Mouse (Mus musculus): Measurements from ENCODE around the gene Ccdc18. TPM values are rescaled to one million over a fixed set of nuclear protein-coding genes. Genes with fewer than 3 reads are reported as not detected.
"Not testable (repeated sequence)": the region's sequence is repeated elsewhere in the genome, so short reads cannot be mapped to it uniquely, and the experiment has no call there.

Gene Ccdc18
- total RNA-seq, 2 experiments from 2014 or later: 0.07 to 0.36 TPM

DNA sequence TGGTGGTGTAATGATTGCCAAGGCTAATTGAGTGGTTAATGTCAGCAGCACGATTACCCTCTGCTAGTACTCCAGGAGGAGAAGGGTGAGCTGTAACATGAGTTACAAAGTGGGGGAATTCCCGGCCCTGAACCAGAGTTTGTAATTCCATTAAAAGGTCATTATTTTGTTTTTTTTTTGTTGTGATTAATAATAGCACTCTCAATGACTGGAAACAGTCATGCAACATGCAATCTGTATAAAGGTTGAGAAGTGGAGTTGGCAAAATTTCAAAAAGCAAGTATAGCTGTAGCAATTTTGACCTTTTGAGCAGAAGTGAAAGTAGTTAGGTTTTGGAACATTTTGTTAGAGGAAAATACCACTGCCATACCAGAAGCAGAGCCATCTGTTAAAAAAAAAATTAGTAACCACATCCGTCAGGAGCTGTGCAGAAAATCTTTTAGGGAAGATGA is 113.7 kb downstream of the Ccdc18 start:
- intact Hi-C loops (cut with DNase I): no loop called here
- no peak for DNase-seq

DNA sequence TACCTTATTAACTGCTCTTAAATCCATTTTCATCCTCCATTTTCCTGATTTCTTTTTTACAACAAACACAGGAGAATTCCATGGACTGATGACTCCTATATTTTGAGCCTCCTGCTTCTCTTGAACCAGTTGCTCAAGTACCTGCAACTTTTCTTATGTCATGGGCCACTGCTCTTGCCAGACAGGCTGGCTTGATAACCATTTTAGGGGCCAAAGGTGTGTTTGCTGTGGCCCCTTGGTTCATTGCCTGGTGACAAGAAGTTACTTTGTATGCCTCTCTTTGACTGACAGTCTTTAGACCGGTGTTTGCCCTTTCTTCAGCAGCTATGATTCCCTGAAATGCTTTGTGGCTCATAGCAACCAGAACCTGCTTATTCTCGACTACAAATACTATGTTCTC is 117.4 kb downstream of the Ccdc18 start:
- intact Hi-C loops (cut with DNase I): no loop called here
- DNase-seq: no peak

DNA sequence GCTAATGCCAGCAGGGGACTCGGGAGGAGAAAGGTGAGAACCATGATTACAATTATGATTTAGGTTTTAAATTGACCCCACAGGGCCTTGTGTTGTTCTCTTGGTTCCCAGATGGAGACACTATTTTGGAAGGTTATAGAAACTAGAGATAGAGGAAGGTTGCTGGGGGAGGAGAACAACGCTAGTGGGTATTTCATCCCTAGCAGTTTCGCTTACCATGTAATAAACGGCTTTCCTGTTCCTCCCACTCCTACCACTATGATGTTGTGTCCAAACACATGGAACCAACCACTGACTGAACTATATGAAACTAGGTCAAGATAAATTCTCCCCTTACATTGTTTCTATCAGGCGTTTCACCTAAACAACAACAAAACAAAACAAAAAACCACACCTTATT is 122.6 kb downstream of the Ccdc18 start:
- intact Hi-C loops (cut with DNase I): no loop called here
- no peak for DNase-seq

DNA sequence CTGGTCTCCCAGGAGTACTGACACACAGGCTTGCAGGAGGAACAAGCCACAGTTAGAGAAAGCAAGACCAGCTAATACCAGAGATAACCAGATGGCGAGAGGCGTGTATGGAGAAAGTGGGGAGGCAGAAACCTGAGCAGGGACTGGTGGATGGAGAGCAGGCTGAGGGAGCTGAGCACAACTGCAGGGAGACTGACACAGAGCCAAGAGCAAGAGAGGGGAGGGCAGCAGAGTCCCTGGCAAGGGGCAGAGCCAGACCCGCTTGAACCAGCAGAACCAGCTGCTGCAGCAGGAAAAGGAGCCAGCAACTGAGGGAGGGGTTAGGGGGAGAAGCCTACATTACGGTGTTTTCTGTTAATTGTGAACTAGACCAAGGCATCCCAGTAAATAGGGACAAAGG is 130.0 kb downstream of the Ccdc18 start:
- intact Hi-C loops (cut with DNase I): loop anchor here (5.0 kb wide), 1 partner anchor 225 kb away; no protein-coding TSS in a partner anchor
- no peak for DNase-seq

DNA sequence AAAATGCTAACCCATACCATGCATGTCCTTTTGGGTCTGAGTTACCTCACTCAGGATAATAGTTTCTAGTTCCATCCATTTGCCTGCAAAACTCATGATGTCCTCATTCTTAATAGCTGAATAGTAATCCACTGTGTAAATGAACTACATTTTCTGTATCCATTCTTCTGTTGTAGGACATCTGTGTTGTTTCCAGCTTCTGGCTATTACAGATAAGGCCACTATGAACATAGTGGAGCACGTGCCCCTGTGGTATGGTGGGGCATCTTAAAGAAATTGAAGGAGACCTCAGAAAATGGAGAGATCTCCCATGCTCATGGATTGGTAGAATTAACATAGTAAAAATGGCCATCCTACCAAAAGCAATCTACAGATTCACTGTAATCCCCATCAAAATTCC is 131.1 kb downstream of the Ccdc18 start:
- intact Hi-C loops (cut with DNase I): loop anchor here (5.0 kb wide), 1 partner anchor 226 kb away; no protein-coding TSS in a partner anchor
- not testable (repeated sequence) for DNase-seq

DNA sequence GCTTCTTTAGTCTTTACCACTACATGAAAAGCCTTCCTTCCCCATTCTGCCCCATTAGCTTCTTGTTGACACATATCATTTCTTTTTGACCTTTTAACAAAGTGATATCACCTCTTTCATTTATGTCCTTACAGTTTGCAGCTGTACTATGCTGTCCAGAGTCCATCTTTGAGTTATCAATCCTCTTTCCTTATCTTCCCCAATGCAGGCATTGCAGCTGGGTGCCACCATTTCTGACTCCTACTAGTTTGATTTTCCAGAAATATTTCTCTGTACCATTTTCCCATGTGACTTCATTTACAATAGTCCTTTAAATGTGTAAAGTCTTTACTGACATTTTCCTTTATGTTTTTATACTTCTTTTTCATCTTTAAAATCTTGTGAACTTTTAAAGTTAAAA is 134.3 kb downstream of the Ccdc18 start:
- no peak for DNase-seq
- intact Hi-C loops (cut with DNase I): loop anchor here (5.0 kb wide), 2 partner anchors 135 to 165 kb away; partner anchors contain the start of genes Atp5k, Ccdc18 and Tmed5

DNA sequence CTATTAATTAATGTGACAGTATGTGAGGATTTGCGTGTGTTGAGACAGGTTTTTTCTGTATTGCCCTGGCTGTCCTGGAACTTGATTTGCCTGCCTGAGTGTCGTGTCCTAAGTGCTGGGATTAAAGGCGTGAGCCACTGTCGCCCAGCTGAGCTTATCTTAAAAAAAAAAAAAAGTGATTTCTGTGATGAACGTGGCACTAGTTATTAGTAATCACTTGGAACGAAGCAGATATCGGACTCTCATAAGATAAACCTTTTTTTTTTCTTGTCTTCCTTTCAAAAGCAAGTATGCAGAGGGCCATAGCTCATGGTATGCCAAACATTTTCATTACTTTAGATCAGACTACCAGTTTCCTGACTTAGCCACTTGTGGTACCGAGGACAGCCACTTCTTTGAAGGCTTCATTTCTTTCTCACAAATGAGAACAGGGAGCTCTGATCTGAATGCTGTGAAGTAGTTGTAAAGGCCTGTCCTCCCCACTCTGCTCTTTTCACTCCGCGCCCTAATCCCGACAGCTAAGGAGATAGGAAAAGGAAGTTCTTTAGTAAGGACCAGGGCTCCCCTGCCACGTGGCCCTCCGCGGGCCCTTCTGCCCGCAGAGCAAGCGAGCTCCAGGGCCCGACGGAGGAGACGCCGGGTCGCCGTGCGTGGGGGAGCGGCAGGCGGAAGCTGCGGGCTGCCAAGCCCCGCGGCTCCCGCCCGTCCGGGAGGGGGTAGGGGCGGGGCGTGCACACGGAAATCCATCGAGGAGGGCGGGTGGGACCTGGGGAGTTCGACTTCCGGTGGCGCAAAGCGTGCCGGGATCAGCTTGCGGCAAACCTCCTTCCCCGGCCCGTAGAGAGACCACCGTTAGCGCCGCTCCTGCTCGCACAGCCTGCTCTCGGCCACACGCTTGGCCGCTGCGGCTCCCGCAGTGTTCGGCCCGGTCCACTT is 135.7 kb downstream of the Ccdc18 start, which contains the start of gene Dr1:
Gene Dr1 (plus strand): TSS at position 771 of the 936 bp plus-strand sequence.
- intact Hi-C loops (cut with DNase I): loop anchor here (2.0 to 5.0 kb wide), 3 partner anchors 44 to 164 kb away; partner anchors contain the start of genes Atp5k, Ccdc18, Pigg and Tmed5

DNA sequence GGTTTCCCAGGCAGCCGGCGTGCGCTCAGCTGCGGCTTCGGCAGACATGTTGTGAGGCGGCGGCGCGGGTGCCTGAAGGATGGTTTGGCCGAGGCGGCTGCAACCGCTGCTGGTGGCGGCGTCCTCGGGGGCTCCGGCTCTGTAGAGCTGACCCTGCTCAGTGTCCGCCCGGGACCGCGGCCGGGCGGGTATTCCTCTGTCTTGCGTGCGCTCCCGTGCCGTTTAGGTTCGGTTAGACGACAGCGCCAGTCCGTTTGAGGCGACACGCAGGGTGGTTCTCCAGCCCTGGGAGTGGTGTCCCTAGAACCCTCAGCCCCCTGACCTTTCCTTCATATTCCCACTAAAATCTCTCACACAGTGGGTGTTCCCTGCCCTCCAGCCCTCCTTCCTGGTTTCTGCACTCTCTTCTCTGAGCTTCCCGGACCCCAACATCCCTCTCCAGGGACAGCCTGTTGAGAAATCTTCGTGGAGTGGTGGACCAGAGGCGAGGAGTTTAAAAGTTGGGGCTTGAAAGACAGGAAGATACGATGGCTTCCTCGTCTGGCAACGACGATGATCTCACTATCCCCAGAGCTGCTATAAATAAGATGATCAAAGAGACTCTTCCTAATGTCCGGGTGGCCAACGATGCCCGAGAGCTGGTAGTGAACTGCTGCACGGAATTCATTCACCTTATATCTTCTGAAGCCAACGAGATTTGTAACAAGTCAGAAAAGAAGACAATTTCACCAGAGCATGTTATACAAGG is 136.6 kb downstream of the Ccdc18 start:
- peak in 1 of 2 experiments; percentile 16 for DNase-seq
- intact Hi-C loops (cut with DNase I): loop anchor here (2.0 to 5.0 kb wide), 3 partner anchors 44 to 163 kb away; partner anchors contain the start of genes Atp5k, Ccdc18, Pigg and Tmed5

More for the DNA sequence above, 135.7 kb downstream of the Ccdc18 start, which contains the start of gene Dr1:
- DNase-seq: peak; percentile 73 to 86

DNA sequence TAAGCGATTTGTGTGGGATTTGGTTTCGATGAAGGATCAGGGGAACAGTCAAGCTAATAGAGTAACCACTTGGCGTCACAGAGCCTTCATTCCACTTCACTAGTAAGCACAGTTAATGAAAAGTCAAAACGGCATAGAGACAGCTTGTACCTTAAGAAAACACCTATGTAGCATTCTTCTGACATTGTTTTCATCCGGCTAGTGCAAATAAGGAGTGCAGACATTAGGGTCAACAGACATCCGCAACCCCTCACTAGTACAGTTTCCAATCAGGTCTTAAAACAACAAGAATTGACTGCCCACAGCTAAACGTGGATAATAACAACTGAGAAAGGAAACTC is 137.1 kb downstream of the Ccdc18 start:
- intact Hi-C loops (cut with DNase I): loop anchor here (2.0 to 5.0 kb wide), 3 partner anchors 43 to 163 kb away; partner anchors contain the start of genes Atp5k, Ccdc18, Pigg and Tmed5
- no peak for DNase-seq

DNA sequence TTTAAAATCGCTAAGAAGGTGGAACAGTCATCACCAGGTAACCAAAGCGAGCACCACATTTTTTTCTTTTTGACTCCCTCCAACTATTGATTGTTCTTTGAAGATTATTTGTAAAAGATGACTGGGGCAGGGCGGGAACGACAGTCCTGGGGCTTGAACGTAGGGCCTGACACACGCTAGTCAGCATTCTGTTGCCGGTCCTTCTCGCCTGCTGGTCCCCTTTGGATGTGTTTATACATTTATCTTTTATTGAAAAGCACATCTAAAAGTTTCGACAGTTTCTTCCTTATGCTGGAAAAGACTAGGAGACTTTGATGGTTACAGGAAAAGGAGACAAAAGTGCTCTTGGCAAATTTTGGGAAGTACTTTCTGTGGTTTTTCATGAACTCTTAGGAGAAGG is 137.7 kb downstream of the Ccdc18 start:
- intact Hi-C loops (cut with DNase I): no loop called here

DNA sequence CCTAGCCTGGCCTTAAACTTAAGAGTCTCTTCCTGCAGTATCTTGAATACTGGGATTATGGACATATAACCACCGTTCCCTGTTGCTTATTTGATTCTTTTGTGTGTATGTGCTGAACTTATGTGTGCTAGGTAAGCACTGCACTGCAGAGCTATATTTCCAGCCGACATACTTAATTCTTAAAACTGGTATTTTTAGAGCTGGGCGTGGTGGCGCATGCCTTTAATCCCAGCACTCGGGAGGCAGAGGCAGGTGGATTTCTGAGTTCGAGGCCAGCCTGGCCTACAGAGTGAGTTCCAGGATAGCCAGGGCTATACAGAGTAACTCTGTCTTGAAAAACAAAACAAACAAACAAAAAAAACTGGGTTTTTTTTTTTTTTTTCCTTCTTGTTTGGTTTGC is 138.7 kb downstream of the Ccdc18 start:
- DNase-seq; intact Hi-C loops (cut with DNase I): not testable (repeated sequence)

More for the DNA sequence above, 137.7 kb downstream of the Ccdc18 start:
- DNase-seq: no peak

Other genes with a start within 250 kb of the Ccdc18 start
- 10 to 100 TPM; 28.8 to 36.7 TPM for gene Rpl5, start 232.4 kb upstream of the Ccdc18 start, total RNA-seq (2021)
- gene Fam69a, start 145.8 kb upstream of the Ccdc18 start, total RNA-seq (2021): 10 to 100 TPM; 21.8 to 23.6 TPM
- gene Mtf2, start 67.2 kb upstream of the Ccdc18 start, total RNA-seq (2021): 10 to 100 TPM in 1 of 2 experiments, 1 to 10 TPM in 1; 7.9 to 11.3 TPM
- gene Tmed5, start 255 bp upstream of the Ccdc18 start, total RNA-seq (2021): 10 to 100 TPM; 19.8 to 28.4 TPM
- 10 to 100 TPM; 13.6 to 13.9 TPM for gene Dr1, start 136.0 kb downstream of the Ccdc18 start, total RNA-seq (2021)
- 1 to 10 TPM; 3.1 to 3.6 TPM for gene Pigg, start 179.7 kb downstream of the Ccdc18 start, total RNA-seq (2021)
- gene Gm42517, start 235.0 kb downstream of the Ccdc18 start, total RNA-seq (2021): under 1 TPM; 0.36 to 0.39 TPM